Mouse (Mus musculus): ENCODE measurements around the gene Snd1.

Gene Snd1

DNA sequence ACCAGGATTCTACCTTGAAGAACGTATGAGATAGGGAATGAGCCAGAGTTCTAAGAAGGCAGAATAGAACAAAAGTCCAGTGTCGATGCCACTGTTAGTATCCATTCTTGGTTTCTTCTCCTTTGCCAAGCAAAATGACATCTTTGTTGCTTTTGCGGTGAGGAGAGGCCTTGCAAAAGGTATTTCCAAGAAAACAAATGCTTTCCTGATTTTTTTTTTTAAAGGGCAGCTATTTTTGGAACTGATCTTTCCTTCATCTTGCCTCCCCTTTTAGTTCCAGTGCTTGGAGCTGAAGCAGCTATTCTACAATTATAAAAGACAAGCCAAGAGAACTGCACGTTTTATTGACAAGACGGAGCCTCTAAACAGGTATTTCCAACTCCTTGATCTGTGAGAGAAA lies at the start of gene Snd1:
Gene Snd1 (plus strand): TSS at position 301 of the 400 bp plus-strand sequence.
- DNase-seq (ENCODE audit: low spot score) = no peak

DNA sequence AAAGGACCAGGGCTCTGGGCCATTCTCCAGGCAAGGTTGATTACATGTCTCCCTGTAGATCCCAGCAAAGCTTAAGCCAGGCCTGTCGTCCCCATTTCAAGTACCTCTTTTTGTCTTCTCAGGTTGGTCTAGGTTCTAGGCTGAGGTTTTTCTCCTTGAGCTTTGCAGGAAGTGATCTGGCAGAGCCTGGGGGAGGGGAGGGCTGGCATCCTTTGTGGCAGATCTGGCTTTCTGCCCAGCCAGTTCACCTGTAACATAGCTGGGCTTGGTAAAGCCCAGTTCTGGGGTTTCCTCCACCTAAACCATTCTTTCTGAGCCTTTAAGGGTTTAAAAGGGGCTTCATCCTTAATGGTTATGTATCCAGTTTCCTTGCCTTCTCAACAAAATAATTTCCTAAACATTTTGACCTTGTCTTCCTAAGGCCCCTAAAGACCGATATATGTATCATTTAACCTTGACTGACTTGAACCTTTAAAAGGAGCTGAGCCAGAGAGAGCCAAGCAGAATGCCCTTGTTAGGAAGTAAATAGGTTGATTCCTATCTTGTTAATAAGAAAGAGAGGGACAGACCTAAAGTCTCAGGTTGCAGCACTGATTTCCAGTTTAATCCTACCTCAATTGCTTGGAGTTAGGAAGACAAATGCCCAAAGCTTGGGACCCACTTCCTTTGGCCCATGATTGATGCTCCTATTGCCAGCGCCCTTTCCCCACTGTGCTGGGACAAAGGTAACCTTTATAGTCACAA lies 47.7 kb upstream of the Snd1 start, which contains the start of gene Fscn3:
Gene Fscn3 (plus strand): TSS at position 694 of the 744 bp plus-strand sequence.
- DNase-seq (ENCODE audit: low spot score) = no peak

DNA sequence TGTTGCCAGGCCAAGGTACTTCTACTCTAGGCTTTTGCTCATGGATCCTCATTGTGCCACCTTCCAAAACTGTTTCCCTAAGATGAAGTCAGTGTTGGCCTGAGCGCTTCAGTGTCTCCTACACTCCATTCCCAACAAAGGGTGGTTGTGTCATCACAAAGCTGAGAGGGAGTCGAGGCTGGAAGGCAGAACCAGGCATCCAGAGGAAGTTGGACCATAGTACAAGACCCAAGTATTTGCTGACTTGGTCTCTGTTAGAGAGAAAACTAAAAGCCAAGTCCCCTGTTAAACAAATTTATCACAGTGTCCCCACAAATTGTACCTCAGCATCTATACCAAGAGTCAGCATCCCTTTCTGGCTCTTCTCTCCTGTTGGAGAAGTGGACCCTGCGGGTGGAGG lies 46.6 kb upstream of the Snd1 start, which contains the start of gene Gcc1:
Gene Gcc1 (minus strand): TSS at position 101 of the 400 bp plus-strand sequence.
- no peak for DNase-seq (ENCODE audit: low spot score)

DNA sequence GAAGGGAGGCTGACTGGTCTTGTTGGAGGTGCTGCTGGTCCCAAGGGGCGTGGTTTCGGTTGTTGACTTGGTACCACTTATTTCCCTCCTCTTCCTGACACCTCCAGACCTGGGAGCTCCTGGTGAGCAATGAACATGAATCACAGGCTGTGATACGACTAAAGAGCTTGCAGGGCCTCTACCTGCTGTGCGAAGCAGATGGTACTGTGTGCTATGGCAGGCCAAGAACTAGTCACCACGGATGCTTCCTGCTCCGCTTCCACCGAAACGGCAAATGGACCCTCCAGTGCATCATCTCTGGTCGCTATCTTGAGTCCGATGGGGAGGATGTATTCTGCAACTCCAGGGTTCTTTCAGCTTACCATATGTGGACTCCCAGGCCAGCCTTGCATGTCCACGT lies 45.1 kb upstream of the Snd1 start:
- DNase-seq (ENCODE audit: low spot score) = no peak

DNA sequence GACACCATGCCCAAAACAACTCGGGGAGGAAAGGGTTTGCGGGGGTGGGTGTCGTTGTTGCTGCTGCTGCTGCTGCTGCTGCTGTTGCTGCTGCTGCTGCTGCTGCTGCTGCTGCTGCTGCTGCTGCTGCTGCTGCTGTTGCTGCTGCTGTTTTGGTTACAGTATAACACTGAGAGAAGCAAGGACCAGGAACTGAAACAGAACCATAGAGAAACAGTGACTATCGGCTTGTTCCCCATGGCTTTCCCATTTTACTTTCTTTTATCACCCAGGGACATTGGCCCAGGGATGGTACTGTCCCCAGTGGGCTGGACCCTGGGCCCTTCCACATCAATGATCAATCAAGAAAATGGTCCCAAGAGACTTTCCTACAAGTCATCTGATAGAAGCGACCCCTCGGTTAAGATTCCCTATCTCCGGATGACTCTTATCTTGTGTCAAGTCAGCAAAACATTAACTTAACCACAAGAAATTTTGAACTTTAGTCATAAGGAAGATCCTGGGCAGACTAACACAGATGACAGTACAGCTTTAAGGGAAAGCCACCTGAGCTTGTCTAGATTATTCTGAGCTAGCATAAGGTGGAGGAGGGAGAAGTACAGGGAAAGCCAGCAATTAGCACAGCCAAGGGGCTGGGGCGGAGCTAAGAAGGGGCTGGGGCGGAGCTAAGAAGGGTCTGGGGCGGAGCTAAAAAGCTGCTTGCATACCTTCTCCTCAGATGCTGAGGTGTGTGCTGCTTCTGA lies 44.0 kb upstream of the Snd1 start:
- DNase-seq (ENCODE audit: low spot score) = no peak

DNA sequence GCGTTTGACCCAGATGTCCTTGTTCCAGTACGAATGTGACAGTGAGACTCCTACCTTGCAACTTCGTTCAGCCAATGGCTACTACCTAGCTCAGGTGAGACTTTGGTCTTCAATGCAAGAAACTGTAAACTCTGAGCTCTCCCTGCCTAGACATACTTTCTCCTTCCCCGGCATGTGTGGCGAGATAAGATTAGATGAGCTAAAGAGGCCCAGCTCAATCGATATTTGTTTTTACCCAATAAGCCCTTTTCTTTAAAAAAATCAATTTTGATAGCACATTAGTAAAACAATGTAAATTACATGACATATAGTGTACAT lies 43.4 kb upstream of the Snd1 start:
- no peak for DNase-seq (ENCODE audit: low spot score)

DNA sequence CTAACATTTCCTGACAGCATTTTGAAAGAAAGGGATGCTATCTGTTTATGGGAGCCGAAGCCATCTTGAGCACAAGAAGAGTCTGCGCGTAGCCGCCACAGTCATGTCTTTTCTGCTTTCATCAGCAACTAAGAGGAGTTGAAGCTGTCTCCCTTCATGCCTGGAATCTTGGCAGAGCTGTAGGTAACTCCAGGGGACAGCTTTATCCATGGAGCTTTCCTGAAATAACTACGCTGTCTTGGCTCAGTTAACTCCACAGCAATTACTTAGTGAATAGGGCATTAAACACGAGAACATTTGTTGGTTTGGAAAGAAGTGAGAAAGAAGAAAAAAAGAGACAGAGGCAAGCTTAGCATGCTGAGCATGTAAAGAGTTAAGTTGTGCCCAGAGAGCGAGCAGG lies 27.0 kb upstream of the Snd1 start:
- DNase-seq (ENCODE audit: low spot score) = no peak

DNA sequence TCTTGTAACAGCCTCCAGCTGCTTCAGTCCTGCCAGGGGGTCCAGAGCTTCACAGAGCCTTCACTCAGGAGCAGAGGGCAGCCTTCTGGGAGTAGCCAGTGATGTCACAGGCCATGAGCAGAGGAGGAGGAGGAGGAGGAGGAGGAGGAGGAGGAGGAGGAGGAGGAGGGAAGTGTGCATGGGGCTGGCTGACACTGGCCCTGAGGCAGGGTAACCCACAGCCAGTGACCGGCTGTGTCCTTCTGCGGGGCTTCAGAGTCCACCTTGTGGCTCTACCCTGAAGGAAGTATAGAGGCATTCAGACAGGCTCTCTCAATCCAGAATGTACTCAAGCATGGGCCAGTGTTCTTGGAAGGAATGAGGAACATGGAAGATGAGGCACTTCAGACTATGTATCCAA lies 25.7 kb upstream of the Snd1 start, which contains the start of gene Pax4:
Gene Pax4 (minus strand): TSS at position 101 of the 400 bp plus-strand sequence.
- DNase-seq (ENCODE audit: low spot score) = no peak

DNA sequence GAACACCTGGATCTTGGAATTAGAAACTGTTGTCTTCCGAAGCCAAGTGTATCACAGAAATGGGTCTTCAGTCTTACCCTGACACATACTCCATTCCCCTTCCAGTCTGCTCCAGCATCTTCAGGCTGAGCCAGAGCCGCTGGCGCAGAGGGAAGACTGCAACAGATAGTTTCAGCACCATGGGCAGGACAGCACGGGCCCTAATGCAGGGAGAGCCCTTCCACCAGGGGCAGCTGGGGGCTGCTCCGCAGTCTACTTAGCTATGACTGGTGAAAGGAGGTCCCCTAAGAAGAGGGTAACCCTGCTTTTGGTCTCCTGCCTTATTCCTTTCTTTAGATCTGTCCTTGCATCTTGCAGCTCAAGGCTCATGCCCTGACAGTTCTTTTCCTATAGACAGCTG lies 24.5 kb upstream of the Snd1 start:
- DNase-seq (ENCODE audit: low spot score) = no peak

DNA sequence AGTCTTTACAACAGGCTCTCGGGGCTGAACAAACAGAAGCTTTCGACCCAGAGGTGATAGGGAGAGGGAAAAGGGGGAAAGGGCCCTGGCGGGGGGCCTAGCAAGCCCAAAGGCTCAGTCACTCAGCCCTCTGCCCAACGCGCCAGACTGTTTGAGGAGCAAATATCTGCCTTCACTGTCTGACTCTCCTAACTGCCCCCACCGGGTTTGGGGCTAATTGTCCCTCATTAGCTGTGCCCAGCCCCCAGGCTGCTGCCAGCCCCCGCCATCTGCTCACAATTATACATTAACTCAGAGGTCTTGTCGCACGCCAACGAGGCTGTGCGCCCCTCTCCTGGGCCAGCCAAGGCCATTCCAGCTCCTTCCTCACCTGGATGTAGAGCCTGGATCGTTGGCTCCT lies 24.0 kb upstream of the Snd1 start:
- no peak for DNase-seq (ENCODE audit: low spot score)

DNA sequence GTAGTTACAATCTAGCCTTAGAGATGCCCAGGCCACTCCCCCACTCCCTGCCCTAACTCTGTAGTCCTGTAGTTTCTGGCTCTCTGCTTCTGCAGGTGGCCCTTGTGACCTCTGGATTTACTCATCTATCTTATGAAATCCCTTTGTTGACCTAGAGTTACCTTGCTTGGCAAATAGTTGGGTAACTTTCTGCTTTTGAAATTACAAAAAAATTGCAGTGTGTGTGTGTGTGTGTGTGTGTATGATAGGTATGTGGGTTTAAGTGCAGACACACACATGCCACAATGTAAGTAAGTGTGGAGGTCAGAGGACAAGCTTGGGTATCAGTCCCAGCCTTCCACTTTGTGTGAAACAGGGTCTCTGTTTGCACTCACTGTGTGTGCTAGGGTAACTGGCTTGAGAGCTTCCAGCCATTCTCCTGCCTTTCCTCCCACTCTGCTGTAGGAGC lies 15.7 kb upstream of the Snd1 start:
- DNase-seq (ENCODE audit: low spot score) = no peak

DNA sequence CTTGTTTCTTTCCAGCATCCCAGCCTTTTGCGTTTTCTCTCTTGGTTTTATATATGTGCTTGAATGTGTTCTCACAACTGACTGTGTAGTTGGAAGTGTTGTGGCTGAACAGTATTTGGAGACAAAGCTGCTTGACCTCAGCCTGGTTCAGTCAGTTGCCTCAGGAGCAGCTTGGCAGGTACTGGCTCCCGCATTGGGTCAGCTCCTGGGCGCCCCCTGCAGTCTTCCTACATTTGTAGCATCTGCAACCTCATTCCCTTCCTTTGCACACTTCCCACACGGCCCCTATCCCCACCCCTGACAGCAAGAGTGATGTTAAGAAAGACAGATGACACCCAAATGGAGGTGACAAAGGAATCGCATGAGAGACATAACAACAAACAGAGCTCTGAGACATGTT lies 14.4 kb upstream of the Snd1 start:
- DNase-seq (ENCODE audit: low spot score) = no peak

DNA sequence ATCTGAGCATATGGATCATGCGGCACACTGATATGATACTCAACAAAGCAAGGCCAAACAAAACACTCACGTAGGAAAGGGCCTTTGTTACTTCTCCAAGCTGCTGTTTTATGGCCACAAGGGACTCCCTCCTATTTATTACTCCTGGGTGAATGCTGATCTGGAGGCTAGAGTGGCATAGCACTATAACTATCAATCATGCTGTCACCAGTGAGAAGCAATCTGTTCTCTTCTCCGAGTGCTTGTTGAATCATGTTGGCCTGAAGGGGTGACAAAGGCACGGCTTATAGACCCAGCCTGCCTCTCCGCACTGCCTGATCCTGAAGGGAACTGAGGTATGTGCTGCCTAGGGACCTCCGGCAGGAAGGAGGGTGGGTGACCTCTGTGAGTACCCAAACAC lies 10.3 kb upstream of the Snd1 start:
- DNase-seq (ENCODE audit: low spot score) = no peak

DNA sequence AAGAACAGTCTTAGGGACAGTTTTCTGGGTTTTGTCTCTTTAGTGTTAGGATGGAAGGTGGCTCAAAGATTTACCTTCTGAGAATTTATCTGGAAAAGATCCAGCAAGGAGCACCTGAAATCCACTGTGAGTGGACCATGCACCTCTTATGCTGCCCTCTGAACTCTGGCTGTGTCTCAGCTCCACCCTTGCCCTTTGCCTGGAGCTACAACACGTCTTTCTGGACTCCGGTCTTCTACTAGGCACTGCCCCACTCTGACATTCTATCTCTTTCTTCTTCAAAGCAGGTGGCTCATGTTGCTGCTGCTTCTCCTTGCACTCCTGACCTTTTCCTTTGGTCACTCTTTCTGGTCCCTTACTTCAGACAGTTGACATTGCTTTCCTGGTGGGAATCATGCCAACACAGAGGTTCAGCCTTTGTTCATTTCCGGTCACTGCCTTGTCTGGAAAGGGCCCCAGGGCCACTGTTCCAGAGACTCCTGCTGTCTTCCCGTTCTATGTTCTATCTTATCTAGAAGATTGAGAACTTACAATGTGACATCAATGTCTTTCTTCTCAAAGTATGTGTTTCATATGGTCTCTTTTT lies 4.8 kb upstream of the Snd1 start:
- no peak for DNase-seq (ENCODE audit: low spot score)

DNA sequence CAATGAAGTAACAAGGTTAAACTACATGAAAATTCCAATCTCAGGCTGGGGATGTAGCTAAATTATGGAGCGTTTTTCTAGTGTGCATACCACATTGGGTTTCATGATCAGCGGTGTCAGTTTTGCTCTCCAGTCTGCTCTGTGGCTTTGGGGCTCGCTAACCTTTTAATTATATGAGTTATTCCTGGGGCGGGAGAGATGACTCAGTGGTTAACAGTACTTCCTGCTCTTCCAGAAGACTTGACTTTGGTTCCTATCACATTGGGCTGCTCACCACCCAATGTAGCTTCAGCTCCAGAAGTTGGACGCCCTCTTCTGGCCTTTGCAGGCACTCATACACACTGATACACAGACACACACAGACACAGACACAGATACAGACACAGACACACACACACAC lies 4.3 kb upstream of the Snd1 start:
- no peak for DNase-seq (ENCODE audit: low spot score)

DNA sequence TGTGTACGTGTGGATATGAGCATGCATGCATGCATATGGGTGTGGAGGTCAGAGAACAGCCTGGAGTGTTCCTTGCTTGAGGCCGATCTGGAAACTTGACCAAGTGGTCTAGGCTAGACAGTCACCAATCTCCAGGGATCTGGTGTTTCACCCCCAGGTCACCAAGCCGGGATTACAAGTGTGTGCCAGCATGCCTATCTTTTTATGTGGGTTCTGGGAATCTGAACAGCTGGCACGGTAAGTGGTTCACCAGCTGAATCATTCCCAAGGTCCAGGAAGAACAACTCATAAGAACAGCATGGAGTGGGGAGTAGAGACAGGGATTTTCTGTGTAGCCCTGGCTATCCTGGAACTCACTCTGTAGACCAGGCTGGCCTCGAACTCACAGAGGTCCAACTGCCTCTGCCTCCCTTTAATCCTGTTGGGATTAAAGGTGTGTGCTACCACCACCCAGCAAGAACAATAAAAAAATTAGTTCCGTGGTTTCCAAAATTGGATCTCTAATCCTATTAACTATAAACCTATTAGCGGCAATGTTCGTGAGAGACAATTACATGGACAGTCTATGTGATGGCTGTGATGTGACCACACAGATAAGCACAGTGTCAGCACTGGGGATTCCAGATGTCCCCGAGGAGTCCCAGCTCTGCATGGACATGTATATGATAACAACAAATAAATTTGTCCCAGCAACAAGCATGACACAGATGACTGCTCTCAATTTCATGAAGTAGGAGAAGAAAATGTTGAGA lies 3.5 kb upstream of the Snd1 start:
- DNase-seq (ENCODE audit: low spot score) = no peak

DNA sequence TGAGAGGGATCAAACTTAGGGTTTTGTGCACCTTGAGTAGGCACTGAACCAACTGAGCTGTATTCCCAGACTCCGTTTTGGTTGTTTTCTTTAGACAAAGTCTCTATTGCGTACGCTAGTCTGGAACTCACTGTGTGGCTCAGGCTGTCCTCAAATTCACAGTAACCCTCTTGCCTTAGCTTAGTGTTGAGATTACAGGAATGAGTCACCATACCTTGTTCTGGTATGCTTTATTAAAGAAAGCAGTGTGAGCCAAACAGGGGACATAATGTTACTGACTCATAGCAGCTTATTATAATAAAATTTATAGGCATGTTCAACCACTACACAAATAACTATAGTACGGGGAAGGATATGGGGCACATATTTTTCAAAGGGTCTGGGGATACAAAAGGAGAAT lies 728 bp upstream of the Snd1 start:
- DNase-seq (ENCODE audit: low spot score) = no peak

DNA sequence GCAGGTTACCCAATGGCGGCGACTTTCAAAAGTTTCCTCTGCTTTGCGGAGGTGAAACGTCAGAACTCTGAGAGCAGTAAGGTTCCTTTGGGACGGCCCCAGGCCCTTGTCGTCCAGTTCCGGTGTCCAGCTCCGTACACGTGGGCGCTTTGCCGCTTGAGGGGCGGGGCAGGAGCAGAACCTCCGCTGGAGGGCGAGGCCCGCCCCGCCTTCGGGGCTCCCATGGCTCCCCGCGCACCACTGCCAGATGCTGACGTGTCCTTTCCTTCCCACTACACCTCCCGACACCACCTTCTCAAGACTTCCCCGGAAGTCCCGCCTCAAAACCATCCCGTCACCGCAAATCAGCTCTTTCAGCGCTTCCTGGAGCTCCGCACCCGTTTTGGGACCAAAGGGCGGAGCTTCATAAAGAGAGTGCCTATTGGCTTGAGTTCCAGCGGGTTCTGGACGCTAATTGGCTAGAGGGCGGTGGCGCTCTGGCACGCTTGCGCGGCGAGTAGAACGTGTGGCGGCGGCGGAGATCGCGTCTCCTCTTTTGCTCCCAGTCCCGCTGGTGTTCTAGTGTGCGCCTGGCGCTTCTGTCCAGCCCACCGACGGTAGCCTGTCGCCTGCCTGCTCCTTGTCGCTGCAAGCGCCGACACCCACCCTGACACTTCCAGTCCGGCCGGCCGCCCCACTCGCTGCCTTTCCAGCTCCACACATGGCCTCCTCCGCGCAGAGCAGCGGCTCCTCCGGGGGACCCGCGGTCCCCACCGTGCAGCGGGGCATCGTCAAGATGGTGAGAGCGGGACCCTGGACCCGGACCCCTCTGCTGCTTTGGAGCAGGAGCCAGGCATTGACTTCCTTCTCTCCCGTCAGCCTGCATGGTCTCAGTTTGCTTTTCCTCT lies 5.2 kb downstream of the Snd1 start:
- DNase-seq (ENCODE audit: low spot score) = peak; percentile 100

DNA sequence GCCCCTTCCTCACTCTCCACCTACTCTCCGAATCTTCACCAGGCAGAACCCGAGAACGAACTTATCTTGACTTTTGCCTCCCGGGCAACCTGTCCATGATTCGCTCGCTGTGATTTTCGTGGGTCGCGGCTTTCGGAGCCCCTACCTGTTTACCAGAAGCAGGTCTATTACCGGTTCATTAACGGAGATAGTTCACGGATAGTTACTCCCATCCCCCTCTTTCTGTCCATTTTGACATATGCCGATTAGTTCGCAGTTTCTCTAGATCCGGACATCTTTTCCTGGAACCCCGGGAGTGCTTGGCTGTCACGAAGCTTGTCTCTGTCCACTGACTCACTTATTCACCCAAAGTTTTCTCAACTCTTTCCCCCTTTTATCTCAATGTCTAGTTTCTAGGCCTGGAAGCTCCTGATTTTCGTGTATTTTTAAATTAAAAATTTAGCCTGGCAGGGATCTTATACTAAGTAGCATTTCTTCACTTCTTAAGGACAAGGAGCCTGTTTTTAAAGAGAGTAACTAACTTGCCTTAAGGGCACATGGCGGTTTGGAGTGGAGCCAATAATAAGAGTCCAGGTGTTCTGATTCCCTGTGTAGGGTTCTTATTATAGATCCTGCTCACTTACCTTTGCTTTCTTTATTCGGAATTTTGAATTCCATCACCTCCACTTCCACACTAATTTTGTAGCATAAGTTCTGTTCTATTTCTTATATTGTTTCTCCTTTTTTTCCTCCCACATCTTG lies 6.0 kb downstream of the Snd1 start:
- no peak for DNase-seq (ENCODE audit: low spot score)

DNA sequence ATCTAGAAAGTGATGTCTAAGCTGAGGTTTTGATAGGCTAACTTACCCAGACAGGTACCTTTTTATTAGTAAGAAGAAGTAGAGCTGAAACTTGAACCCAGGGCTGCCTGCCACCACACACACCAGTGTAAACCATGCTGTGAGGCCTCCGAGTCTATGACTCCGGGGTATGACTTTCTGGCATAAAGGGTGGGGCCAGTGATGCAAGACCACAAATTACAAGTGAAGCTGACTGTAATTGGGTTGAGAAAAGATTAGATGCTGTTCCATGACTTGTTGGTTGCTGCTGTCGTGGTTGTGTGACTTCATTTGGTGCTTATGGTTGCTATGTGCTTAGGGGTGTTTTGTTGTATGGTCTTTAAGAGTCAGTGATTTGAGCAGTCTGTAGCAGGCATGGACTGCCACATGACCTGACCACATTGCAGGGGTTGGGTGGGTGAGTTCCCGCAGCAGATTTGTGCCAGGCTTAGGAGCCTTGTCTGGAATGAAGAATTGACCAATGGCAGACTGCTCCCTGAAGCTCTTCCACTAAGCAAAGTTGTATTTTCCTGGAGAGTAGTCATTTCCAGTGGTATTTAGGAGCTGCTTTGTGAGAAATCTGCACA lies 7.9 kb downstream of the Snd1 start:
- DNase-seq (ENCODE audit: low spot score) = no peak

Measured in MN1 (cell line).